Mouse (Mus musculus) gonadal fat pad, adult 2 months (tissue): ENCODE measurements around the gene Olfr1220. TPM values are rescaled to one million over a fixed set of nuclear protein-coding genes. Genes with fewer than 3 reads are reported as not detected.

Source experiments
- DNase-seq: peaks from one replicate; pipeline ENCODE4 v3.0.0-alpha.2; 2012; ENCODE audit warnings: low read depth
- polyA plus RNA-seq: library from polyadenylated mRNA; depleted of rRNA; stranded (reverse); fragments of >200 nt; gene quantifications from 2 replicates; pipeline ENCODE4 v1.2.3, GENCODE M21; 2012; rRNA removed

The Olfr1220 gene
- not detected in 2 replicates for polyA plus RNA-seq

DNA sequence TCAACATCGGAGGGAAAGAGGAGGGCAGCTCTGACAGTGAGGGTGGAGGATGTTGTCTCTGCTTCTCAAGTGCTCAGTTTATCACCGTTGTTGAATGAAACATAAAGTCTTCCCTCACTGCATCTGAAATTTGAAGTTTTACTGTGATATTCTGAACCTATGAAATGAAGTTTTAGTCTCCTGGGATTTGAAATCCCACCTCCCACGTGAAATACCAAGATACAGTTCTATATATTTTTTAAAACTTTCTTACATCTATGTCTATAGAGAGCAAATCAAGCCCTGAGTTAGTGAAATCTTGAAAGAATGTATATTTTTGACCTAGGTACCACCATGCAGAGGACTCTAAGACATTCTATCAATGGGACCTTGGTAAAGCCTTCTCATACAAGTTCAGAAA, at the start of gene Olfr1220:
Olfr1220 (minus strand) TSS at position 101 of the 400 bp plus-strand sequence.
- DNase-seq: no peak

DNA sequence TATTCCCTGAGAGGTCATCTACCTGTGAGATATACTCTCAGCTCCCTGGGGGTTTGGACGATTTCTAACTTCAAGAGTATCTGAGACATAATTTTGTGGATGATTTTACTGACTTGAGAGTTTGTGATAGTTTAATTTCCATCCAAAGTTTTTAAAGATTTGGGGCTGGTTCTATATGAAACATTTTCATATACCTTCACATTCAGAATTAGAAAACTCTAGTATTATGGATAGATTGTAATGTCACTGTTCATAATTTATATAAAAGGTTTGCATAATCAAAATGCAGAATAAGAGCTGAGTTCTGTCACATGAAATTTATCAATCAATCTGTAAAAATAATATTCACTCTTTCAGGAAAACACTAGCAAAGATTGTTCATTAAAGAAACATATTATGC, 44.8 kb upstream of the Olfr1220 start, which contains the start of gene Olfr1223:
Olfr1223 (minus strand) TSS at position 101 of the 400 bp plus-strand sequence.
- no peak for DNase-seq

DNA sequence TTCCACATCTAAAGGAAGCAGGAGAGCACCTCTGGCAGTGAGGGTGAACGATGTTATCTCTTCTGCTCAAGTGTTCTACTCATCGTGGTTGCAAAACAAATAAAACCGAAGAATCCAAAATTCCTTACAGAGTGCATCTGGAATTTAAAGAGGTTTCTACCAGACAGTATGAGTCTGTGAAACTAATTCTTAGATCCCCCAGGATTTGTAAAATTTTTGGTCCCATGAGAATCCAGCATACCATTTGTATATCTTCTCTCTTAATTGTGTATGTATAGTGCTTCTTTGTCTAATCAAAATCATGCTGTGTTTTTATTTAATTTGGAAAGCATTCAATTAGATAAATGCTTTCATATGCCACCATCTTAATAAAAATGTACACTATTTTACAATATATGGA, 26.3 kb upstream of the Olfr1220 start, which contains the start of gene Olfr1222:
Olfr1222 (minus strand) TSS at position 101 of the 400 bp plus-strand sequence.
- no peak for DNase-seq

DNA sequence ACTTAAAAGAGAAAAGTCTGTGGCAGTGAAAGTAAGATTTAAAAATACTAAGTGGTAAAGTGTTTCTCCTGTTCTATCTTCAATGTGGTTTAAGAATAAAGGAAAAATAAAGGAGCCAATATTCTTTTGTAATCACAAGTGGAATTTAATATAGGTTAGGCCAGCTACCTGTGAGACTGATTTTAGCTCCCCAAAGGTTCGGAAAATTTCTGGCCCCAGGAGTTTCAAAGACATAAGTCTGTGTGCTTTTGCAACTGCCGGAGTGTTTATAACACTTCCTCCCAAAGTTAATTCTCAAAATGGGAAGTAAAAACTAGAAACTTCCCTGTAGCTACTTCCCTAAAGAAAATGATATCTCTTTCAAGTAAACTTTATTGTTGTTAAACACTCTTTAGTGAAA, 10.5 kb upstream of the Olfr1220 start, which contains the start of gene Olfr1221:
Olfr1221 (minus strand) TSS at position 101 of the 400 bp plus-strand sequence.
- DNase-seq: no peak

DNA sequence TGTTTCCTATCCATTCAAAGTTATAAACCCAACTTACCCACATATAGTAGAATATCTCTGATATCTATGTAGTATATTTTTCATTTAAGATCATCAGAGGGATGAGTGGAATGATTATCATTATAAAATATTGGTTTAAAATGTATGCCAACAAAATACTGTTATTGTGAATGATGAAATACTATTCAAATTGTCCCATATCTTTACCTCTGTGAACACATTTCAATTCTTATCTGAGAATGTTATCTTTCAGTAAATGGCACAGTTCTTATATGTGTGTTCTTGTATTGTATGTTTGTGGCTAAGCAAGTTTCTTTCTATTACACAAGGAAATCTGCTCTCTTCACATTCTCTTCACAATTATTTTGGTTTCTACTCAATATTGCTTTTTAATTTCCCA, 984 bp downstream of the Olfr1220 start:
- no peak for DNase-seq

DNA sequence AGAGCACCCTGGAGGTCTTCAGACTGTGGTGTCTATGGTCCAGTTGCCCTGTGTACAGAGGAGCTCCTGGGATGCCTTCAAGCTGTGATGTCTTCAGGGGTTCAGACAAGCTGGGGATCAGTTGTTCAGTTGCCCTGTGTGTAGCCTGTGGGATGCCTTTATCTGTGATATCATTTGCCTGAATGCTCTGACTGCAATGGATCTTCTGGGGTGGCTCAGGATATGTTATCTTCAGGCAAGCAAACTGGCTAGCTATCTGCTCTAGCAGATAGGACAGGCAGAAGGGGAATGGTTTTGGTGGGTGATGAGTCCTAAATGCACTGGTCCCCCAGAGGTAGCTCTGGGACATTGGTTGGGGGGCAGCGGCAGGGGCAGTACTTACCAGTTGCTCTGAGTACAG, 12.8 kb downstream of the Olfr1220 start:
- no peak for DNase-seq

DNA sequence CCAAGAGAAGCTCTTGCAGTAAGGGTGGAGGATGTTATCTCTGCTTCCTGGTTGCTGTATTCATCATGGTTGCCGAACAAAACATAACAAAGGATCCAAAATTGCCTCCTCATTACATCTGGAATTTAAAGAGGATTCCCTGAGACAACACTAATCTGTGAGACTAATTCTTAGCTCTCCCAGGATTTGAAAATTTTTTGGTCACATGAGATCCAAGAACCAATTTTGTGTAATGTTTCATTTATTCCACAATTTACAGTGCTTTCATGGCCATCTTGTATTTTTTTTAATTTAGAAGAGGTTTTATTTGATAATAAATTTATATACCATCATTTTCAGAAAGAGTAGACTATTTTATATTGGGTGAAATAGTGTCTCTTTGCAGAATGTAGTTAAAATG, 23.2 kb downstream of the Olfr1220 start, which contains the start of gene Olfr1219:
Olfr1219 (minus strand) TSS at position 101 of the 400 bp plus-strand sequence.
- no peak for DNase-seq

DNA sequence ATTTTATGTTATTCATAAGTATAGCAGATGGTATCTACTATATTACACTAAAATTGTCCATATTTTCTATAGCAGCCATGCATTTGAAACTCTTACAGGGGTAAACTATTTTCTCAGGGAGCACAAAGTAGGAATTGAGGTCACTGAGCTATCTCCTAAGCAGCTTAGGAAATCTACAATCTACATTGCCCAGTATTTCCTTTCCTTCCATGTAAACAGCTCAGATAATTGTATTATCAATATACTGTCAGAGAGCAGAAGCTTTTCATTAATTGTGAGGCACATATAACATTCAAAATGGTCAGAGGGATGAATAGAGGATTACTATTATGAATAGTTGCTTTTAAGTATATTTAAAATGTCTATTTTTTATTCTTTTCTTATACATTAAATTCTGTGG, 25.1 kb downstream of the Olfr1220 start:
- DNase-seq: no peak

DNA sequence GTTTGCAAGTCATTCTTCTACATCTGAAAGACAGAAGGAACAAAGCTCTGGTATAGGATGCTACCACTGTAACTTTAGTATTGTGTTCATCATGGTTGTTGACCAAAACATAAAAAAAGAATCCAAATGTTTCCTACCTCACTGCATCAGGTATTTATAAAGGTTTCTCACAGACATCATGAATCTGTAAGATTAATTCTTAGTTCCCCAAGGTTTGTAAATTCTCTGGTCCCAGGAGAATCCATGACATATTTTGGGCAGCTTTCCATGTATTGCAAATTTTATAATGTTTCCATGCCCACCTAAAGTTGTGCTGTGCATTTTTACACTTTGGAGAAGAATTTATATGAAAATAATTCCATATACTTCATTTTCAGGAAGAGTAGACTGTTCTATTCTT, 45.5 kb downstream of the Olfr1220 start, which contains the start of gene Olfr1218:
Olfr1218 (minus strand) TSS at position 101 of the 400 bp plus-strand sequence.
- DNase-seq: no peak

Other genes starting within 250 kb of the Olfr1220 start
- not detected in 2 replicates for gene Olfr1206, start 243.6 kb downstream of the Olfr1220 start, polyA plus RNA-seq
- not detected in 2 replicates for gene Olfr1208, start 204.5 kb downstream of the Olfr1220 start, polyA plus RNA-seq
- not detected in 2 replicates for gene Olfr1209, start 191.7 kb downstream of the Olfr1220 start, polyA plus RNA-seq
- not detected in 2 replicates for gene Olfr1211, start 168.7 kb downstream of the Olfr1220 start, polyA plus RNA-seq
- not detected in 2 replicates for gene Olfr1212, start 152.9 kb downstream of the Olfr1220 start, polyA plus RNA-seq
- not detected in 2 replicates for gene Gm13762, start 126.6 kb downstream of the Olfr1220 start, polyA plus RNA-seq
- gene Olfr1214, start 114.2 kb downstream of the Olfr1220 start, polyA plus RNA-seq: not detected in 2 replicates
- gene Olfr1215, start 99.9 kb downstream of the Olfr1220 start, polyA plus RNA-seq: not detected in 2 replicates
- gene Olfr1216, start 88.5 kb downstream of the Olfr1220 start, polyA plus RNA-seq: not detected in 2 replicates
- gene Olfr1217, start 74.8 kb downstream of the Olfr1220 start, polyA plus RNA-seq: not detected in 2 replicates
- gene Olfr1218, start 45.6 kb downstream of the Olfr1220 start, polyA plus RNA-seq: not detected in 2 replicates
- gene Olfr1219, start 23.3 kb downstream of the Olfr1220 start, polyA plus RNA-seq: not detected in 2 replicates
- not detected in 2 replicates for gene Olfr1221, start 10.4 kb upstream of the Olfr1220 start, polyA plus RNA-seq
- gene Olfr1222, start 26.2 kb upstream of the Olfr1220 start, polyA plus RNA-seq: not detected in 2 replicates
- gene Olfr1223, start 44.7 kb upstream of the Olfr1220 start, polyA plus RNA-seq: not detected in 2 replicates
- not detected in 2 replicates for gene Olfr1224-ps1, start 57.3 kb upstream of the Olfr1220 start, polyA plus RNA-seq
- gene Olfr1225, start 67.8 kb upstream of the Olfr1220 start, polyA plus RNA-seq: not detected in 2 replicates
- not detected in 2 replicates for gene Olfr1226, start 93.2 kb upstream of the Olfr1220 start, polyA plus RNA-seq
- not detected in 2 replicates for gene Olfr1228, start 147.2 kb upstream of the Olfr1220 start, polyA plus RNA-seq
- not detected in 2 replicates for gene Olfr1229, start 181.2 kb upstream of the Olfr1220 start, polyA plus RNA-seq
- not detected in 2 replicates for gene Olfr1230, start 190.4 kb upstream of the Olfr1220 start, polyA plus RNA-seq
- gene Olfr1231, start 200.2 kb upstream of the Olfr1220 start, polyA plus RNA-seq: not detected in 2 replicates
- not detected in 2 replicates for gene Olfr1232, start 222.8 kb upstream of the Olfr1220 start, polyA plus RNA-seq
- not detected in 2 replicates for gene Olfr1233, start 235.6 kb upstream of the Olfr1220 start, polyA plus RNA-seq